Mouse (Mus musculus): Measurements from ENCODE around the gene Apba2.

DNA sequence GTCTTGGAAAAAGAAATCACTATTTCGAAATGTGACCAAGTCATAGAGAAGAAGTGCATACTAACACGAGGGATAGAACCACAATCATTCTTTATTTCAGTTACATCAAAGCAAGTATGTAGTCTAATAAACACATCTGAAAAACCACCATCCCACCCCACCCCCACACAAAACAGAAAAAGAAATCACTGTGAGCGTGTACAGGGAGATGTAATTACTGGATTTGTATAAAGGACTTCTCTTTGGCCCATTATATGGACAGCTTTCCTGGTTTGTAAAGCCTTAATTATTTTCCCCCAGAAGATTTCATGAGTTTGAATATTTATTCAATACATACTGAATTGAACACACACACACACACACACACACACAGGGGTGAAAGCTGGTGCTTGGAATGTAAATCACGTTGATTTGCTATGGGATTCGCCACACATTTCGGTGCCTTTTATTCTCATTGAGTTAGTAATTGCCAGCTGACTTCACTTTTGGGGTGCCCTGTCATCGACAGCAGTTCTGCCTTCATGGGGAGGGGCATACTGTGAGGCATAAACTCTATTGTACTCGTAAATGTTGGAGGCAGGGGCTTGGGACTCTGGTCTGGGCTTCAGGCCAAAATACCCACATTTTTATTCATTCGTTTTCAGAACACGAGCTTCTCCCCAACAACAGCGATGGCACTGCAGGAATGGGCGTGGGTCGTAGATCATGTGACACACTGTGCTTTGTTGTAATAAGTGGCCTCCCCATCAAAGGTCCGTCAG lies 195.2 kb downstream of the Apba2 start:
- TF ChIP-seq E2F4 (IDR thresholded peaks at IDR 0.05; ENCODE audit: insufficient read depth) (no peak), POLR2A (IDR thresholded peaks at IDR 0.05; ENCODE audit: insufficient read length, low read depth) (no peak), MAX (IDR thresholded peaks at IDR 0.05; ENCODE audit: low read depth) (no peak), MYOG (IDR thresholded peaks at IDR 0.05; ENCODE audit: control insufficient read depth in 1 of 3, insufficient read depth in 1 of 3, insufficient read length in 2 of 3, low read depth in 2 of 3) (no peak), MYOD1 (IDR thresholded peaks at IDR 0.05; ENCODE audit: control insufficient read depth in 1 of 3, insufficient read length in 2 of 3, low read depth in 2 of 3) (no peak), SRF (IDR thresholded peaks at IDR 0.05; ENCODE audit: control insufficient read depth, insufficient read length, low read depth) (no peak), USF1 (IDR thresholded peaks at IDR 0.05; ENCODE audit: low read depth) (no peak)

Data from myocyte (in vitro differentiated cells).